Mouse (Mus musculus) ovary, postnatal 36 days (tissue): ENCODE measurements around the gene Peg3.
"Not testable (repeated sequence)": the region's sequence is repeated elsewhere in the genome, so short reads cannot be mapped to it uniquely, and the experiment has no call there.

Experiments
- DNase-seq: peaks from one replicate; pipeline ENCODE4 v3.0.0; 2022; ENCODE audit warnings: low spot score, mixed read lengths

The Peg3 gene

DNA sequence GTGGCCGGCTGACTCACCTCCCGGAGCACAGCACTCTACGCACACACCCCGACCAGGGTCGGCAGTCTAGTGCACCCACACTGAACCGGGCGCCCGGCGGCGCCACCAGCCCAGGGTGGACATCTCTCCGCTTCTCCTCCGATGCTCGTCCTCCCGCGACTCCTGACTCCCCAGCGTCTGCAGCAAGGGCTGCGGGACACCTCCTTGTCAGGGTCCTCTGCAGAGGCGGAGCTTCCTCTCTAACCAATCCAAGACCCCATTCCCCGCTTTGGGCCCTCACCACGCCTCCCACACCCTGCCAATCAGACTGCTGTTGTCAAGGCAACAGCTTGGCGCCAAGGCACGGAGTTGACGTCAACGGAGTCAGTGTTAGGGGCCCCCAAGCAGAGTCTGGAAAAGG lies at the start of gene Peg3, which contains the start of gene Usp29:
Peg3 (minus strand) TSS at position 191 of the 400 bp plus-strand sequence.
Usp29 (plus strand) TSS at position 338 of the 400 bp plus-strand sequence.
- DNase-seq: peak; percentile 73

- DNase-seq: no peak
These were observed 48.9 kb upstream of the Peg3 start for GRCm38 (mm10) chr7:6779172-6779571.

GRCm38 (mm10) chr7:6777689-6778088 lies 47.5 kb upstream of the Peg3 start:
- no peak for DNase-seq

- DNase-seq: no peak
These were observed 46.9 kb upstream of the Peg3 start for GRCm38 (mm10) chr7:6777107-6777506.

- DNase-seq: no peak
These were observed 46.3 kb upstream of the Peg3 start for GRCm38 (mm10) chr7:6776314-6777059.

DNA sequence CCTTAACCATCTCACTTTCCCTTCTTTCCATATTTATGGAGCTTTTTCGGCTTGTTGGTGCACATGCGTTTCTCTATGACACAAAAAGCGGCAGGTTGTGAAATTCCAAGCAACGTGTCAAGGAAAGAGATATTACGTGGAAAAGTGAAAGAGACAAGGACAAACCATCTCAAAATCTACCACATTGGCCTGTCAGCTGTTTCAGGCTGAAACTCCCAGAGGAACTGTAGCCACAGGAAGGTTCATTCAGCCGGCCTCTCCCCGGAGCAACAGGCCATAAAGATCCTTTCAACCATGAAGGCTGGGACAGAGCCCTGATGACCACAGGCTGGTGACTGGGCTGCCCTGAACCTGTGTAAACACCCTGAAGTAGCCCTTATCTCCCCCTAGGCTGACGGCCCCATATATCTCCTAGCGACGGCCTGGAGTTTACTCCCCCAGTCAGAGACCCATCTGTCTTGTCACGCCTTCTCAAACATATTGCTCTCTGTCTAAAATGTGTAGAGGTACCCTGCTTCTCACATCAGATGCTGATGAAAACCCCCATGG lies 43.7 kb upstream of the Peg3 start:
- not testable (repeated sequence) for DNase-seq

GRCm38 (mm10) chr7:6770286-6770685 lies 40.1 kb upstream of the Peg3 start:
- peak; percentile 8 for DNase-seq

GRCm38 (mm10) chr7:6765240-6765639 lies 35.0 kb upstream of the Peg3 start:
- no peak for DNase-seq

- no peak for DNase-seq
These were observed 29.9 kb upstream of the Peg3 start for GRCm38 (mm10) chr7:6760170-6760569.

- no peak for DNase-seq
These were observed 29.5 kb upstream of the Peg3 start for GRCm38 (mm10) chr7:6759698-6760097.

DNA sequence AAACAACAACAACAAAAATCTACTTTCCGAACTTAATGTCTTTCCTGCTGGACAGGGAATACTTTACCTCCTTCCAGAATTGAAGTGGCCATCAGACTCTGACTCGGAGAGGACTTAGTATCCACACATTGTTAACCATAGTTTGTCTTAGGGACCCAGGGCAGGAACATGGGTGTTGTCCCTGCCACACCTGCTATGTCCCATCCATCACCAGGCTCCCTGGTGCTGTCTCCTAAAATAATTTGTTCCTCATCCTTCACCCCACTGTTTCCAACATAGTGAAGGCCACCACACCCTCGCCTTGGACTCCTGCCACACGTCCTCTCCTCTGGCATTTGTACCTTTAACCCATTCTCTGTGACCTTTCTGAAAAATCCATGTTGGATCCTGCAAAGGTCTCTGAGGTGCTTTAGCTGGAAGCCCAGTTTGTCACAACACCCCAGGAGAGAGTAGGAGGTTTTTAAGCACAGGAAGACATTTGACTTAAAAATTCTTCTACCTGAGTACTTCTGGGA lies 26.6 kb upstream of the Peg3 start:
- no peak for DNase-seq

DNA sequence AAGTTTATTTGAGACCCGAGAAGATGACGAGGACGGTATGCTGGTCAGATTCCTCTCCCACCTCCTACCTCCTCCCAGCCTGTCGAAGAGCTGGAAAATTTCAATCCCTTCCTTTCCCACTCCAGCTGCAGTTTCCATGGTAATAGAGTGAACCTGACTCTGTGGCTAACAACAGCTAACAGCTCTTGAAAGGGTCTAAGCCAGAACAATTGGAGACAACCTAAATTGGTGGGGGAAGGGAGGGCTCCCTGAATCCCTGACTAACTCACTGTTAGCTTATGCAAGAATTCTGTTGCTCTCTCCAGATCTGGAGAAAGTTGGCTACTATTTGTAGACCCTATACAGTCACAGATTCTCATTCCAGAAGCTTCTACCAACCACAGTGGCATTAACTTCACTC lies 23.2 kb upstream of the Peg3 start:
- DNase-seq: no peak

GRCm38 (mm10) chr7:6749196-6749595 lies 19.0 kb upstream of the Peg3 start:
- no peak for DNase-seq

DNA sequence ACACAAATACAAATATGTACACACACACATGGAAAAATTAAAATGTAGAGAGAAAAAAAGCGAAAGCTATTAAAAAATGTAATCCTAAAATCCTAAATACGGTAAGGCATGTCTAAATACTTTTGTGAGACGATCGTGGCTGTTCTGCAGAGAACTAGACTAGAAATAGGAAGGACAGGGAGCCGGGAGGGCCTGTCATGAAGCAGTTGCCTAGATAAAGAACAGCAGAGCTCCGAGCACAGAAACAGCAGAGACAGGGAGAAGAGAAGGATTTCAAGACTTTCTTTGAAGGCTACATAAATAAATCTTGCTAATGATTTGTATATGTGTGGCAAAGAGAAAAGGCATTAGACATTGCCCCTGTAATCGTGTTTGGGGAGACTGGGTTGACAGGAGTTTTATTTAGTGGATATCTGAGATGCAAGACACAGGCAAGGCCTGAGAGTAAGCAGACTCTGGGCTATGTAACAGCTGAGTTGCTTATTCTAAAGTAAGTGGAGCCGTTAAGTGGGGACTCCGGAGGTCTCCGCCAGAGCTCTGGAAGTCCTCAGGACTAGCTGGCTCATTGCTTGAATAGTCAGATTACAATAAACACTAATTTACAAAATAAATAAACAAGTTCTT lies 14.2 kb upstream of the Peg3 start:
- DNase-seq: no peak

DNA sequence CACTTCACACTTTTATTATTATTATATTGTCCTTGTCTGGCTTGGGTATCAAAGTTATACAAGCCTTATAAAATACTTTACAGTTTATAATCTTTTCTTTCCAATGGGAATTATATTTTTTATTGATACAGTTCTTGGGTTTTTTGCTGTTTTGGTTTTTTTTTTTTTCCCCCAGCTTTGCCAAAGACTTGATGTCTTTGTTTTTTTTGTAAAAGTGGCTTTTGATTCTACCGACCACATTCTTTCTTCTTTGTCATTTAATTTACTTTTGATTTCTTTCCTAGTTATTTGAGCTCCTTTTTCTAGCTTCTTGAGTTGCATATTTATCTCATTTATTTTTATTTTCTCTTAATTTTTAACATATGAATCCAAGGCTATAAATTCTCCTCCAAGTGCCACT lies 5.8 kb upstream of the Peg3 start:
- no peak for DNase-seq

DNA sequence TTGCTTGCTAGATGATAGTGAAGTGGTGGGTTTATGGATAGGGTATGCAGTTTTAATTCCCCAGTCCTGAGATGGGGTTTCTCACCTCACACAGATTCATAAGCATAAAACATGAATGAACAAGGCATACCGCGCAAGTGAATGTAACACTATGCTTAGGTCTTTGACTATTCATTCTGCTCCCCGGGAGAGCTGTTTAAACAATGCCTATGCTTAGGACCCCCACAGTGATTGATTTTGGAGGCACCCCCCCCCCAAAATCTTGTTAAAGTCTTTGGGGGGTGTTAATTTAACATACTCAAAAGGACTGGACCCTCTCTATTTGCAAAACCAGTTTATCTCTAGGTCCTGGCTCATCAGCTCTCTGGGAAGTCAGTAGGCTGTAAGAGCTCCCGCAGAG lies 1.7 kb upstream of the Peg3 start:
- no peak for DNase-seq

DNA sequence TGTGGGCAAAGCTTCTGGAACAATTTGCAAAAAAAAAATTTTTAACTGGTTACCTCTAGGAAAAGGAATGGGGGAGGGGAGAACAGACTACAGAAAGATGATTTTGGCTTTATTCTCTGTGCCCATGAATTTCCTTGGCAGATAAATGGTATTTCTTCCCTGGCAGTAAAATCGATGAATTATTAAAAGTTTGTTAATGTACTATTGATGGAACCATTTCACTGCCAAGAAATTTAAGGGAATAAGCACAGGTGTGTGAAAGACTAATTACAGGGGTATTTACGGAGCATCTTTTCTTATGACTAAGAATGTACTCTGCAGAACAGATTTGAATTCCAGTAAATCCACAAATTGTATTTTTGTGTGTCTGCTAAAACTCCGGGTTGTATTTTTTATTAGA lies 1.1 kb upstream of the Peg3 start:
- DNase-seq: no peak

DNA sequence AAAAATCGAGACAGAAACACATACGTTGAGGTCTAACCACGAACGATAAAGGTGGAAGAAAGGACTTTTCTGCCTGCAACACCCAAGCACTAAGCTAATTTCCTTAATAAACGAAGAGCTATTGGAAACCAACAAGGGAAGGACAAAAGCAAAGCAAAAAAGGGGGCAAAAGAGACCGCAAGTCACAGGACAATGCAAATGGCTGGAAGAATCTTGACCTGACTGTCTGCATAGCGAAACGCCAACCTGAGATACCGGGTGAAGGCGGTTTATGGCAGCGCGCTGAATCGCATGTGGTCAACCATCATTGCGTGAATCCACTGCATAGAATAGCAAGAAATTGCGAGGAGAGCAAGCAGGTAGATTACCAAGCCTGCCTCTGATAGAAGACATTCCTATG lies 570 bp upstream of the Peg3 start:
- no peak for DNase-seq

GRCm38 (mm10) chr7:6729061-6729817 lies 992 bp downstream of the Peg3 start:
- peak; percentile 91 for DNase-seq

DNA sequence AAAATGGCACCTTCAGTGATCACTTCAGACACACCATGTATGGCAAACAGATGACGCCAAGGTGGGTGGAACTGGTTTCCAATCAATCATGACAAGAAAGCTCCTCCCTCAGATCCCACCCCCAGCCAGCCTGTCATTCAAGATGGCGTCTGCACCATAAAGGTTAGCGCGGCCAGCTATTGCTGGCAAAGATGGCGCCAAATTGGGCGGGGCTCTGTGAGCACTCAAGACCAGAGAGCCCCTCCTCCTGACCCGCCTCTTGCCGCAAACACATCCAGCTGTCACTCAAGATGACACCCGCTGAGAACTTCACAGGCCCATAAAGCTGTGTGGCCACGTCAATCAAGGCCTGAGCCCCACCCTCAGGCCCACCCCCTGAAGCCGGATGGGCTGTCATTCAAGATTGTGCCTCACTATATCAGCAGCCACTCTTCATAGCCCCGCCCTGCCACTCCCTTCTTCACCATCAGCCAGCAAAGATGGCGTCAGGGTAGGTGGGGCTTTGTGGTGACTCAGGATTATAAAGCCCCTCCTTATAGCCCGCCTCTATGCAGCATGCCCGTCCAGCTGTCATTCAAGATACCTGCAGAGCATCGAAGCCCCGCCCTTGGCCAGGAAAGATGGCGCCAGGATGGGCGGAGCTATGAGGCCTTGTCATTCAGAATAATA lies 1.8 kb downstream of the Peg3 start:
- DNase-seq: peak; percentile 84

GRCm38 (mm10) chr7:6727351-6728121 lies 2.7 kb downstream of the Peg3 start:
- peak; percentile 74 for DNase-seq
